Mouse (Mus musculus) liver, embryonic 13.5 days (tissue): ENCODE data around the gene Olfr976. TPM values are rescaled to one million over a fixed set of nuclear protein-coding genes. Genes with fewer than 3 reads are reported as not detected.
"Not testable (repeated sequence)": the region's sequence is repeated elsewhere in the genome, so short reads cannot be mapped to it uniquely, and the experiment has no call there.

Experiments
- ATAC-seq: fragments of 200-750 bp; cut with Nextera tagmentation; 2 replicates; pipeline ENCODE4 v1.8.0; 2017; ENCODE audit warnings: low read depth, mild to moderate bottlenecking, moderate number of reproducible peaks, moderate library complexity
- DNase-seq: peaks from one replicate; pipeline ENCODE4 v3.0.0; 2022
- H3K27ac ChIP-seq: fragments of 300-500 bp; sonication (generic); 2 replicates; pipeline ENCODE4 v1.5.1; 2015; ENCODE audit warnings: moderate library complexity, mild to moderate bottlenecking, inconsistent platforms
- H3K27me3 ChIP-seq: fragments of 300-500 bp; sonication (generic); 2 replicates; pipeline ENCODE4 v1.6.1; 2015; ENCODE audit warnings: mild to moderate bottlenecking, inconsistent platforms
- H3K36me3 ChIP-seq: fragments of 300-500 bp; sonication (generic); 2 replicates; pipeline ENCODE4 v1.6.1; 2015; ENCODE audit warnings: mild to moderate bottlenecking, inconsistent platforms
- H3K4me1 ChIP-seq: fragments of 300-500 bp; sonication (generic); replicated peaks from 2 replicates; pipeline ENCODE4 v1.6.1; 2015; ENCODE audit warnings: inconsistent platforms
- H3K4me2 ChIP-seq: fragments of 300-500 bp; sonication (generic); 2 replicates; pipeline ENCODE4 v1.6.1; 2015; ENCODE audit warnings: inconsistent platforms, mild to moderate bottlenecking, moderate library complexity
- H3K4me3 ChIP-seq: fragments of 300-500 bp; sonication (generic); replicated peaks from 2 replicates; pipeline ENCODE4 v1.5.1; 2015; ENCODE audit warnings: mild to moderate bottlenecking, inconsistent platforms
- H3K9ac ChIP-seq: fragments of 300-500 bp; sonication (generic); 2 replicates; pipeline ENCODE4 v1.6.1; 2015; ENCODE audit warnings: mild to moderate bottlenecking, inconsistent platforms
- H3K9me3 ChIP-seq: fragments of 300-500 bp; sonication (generic); replicated peaks from 2 replicates; pipeline ENCODE4 v1.6.1; 2016; ENCODE audit warnings: inconsistent platforms
- WGBS: fragments of 180-500 bp; shearing (Covaris S2); methylation state at CpG from one replicate; pipeline ENCODE4 v1.1.7; 2015; ENCODE audit not compliant: insufficient replicate concordance; 5-methylcytosine and 5-hydroxymethylcytosine counted together
- polyA plus RNA-seq: library from polyadenylated mRNA; unstranded; fragments of >200 nt; fragmentation: Nextera tagmentation; extraction: Ambion mirVana; gene quantifications from 2 replicates; pipeline ENCODE4 v1.2.1, GENCODE M21; 2015

Olfr976 gene
- polyA plus RNA-seq = not detected in 2 replicates

DNA sequence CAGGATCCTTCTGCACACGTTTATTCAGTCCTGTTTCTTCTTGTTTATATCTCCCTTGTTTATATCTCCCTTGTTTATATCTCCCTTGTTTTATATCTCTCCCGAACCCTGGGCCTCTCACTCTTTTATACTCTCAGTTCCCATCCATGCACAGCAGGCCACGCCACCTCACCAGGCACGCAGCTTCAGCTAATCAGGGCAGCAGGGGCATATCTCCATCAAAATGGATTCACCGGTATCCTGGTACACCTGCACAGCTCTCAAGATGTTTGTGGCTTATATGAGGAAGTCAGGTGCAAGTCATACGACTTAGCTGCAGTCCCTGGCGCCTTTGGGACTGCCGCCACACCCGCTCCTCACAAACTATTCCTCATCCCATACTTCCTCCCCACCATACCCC lies at the start of gene Olfr976:
Olfr976 (minus strand) TSS at position 101 of the 400 bp plus-strand sequence.
- H3K4me3 ChIP-seq, H3K9me3 ChIP-seq, H3K4me1 ChIP-seq, DNase-seq, H3K4me2 ChIP-seq, H3K9ac ChIP-seq, H3K27me3 ChIP-seq, ATAC-seq, H3K27ac ChIP-seq, H3K36me3 ChIP-seq: not testable (repeated sequence)
- WGBS = 70% methylated on average over 8 of the region's 9 CpGs

GRCm38 (mm10) chr9:40009482-40009881 lies 48.5 kb upstream of the Olfr976 start, which contains the start of gene Olfr980:
Olfr980 (minus strand) TSS chr9:40009582.
- H3K36me3 ChIP-seq = no peaks in the 10 kb centered on the region
- WGBS = 48% methylated on average over 1 of the region's 1 CpGs
- DNase-seq = no peak
- no peaks in the 10 kb centered on the region for H3K27me3 ChIP-seq
- H3K4me2 ChIP-seq = no peak within 1 kb of the TSS
- H3K27ac ChIP-seq = no peak within 1 kb of the TSS
- H3K9me3 ChIP-seq = no peaks in the 10 kb centered on the region
- H3K4me3 ChIP-seq = no peak within 1 kb of the TSS
- H3K4me1 ChIP-seq = no peaks in the 10 kb centered on the region
- ATAC-seq = no peak
- H3K9ac ChIP-seq = no peak within 1 kb of the TSS

DNA sequence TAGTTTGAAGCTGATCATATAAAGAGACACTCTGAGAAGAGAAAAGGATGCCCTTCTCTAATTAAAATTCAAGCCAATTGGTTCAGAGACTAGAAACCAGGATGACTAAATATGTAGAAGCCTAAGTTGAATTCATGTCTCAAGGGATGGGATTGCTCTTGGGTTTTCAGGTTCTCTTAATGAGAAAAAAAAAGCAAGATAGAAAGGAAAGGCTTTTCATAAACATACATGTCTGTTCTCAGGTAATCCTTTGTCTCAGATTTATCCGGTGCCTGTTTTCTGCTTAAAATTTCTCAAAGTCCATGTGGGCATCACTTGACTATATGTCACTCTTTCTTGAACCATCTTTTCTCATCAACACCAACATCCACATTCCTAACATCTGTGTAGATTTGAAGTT lies 42.4 kb upstream of the Olfr976 start, which contains the start of gene Olfr979:
Olfr979 (minus strand) TSS at position 101 of the 400 bp plus-strand sequence.
- no peaks in the 10 kb centered on the region for H3K4me1 ChIP-seq
- 67% methylated on average over 1 of the region's 1 CpGs for WGBS

GRCm38 (mm10) chr9:39991813-39992212 lies 30.9 kb upstream of the Olfr976 start, which contains the start of gene Olfr978:
Olfr978 (plus strand) TSS chr9:39992113.
- Histone ChIP-seq H3K4me3 (no peak within 1 kb of the TSS), H3K4me1 (no peaks in the 10 kb centered on the region), H3K27ac (no peak within 1 kb of the TSS), H3K27me3 (no peaks in the 10 kb centered on the region), H3K36me3 (no peaks in the 10 kb centered on the region), H3K4me2 (no peak within 1 kb of the TSS), H3K9ac (no peak within 1 kb of the TSS), H3K9me3 (no peaks in the 10 kb centered on the region)
- ATAC-seq (no peak), DNase-seq (no peak)
- WGBS = 57% methylated on average over 2 of the region's 2 CpGs

More for the DNA sequence above, 42.4 kb upstream of the Olfr976 start, which contains the start of gene Olfr979:
- no peak within 1 kb of the TSS for H3K4me3 ChIP-seq
- no peaks in the 10 kb centered on the region for H3K36me3 ChIP-seq
- no peak within 1 kb of the TSS for H3K9ac ChIP-seq
- no peaks in the 10 kb centered on the region for H3K27me3 ChIP-seq
- no peak for DNase-seq
- no peak within 1 kb of the TSS for H3K27ac ChIP-seq
- H3K4me2 ChIP-seq = no peak within 1 kb of the TSS
- ATAC-seq = no peak
- H3K9me3 ChIP-seq = no peaks in the 10 kb centered on the region

DNA sequence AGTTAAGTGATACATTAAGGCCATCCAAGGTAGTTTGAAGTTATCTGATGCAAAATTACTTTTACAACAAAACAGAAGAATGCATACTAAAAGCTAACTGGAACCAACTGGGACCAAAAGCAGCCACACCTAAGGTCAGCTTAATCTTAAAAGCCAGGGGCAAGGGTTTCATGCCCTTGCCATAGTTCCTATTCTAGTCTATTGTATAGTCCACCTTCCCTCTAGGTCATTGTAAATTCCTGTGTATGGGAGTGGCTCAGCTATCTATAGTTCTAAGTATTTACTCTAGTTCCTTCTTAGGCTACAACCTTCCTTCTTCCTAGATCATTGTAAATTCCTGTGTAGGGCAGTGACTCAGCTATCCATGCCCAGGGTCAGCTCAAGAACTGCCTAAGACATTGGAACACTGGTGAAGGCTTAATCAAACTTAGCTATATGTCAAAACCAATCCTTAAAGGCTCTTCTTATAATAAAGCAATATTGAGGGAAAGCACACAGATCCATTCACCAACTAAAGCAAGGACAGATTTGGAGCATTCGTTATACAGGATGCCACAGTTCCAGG lies 15.7 kb upstream of the Olfr976 start:
- not testable (repeated sequence) for ATAC-seq, DNase-seq
- 57% methylated on average over 1 of the region's 1 CpGs for WGBS

DNA sequence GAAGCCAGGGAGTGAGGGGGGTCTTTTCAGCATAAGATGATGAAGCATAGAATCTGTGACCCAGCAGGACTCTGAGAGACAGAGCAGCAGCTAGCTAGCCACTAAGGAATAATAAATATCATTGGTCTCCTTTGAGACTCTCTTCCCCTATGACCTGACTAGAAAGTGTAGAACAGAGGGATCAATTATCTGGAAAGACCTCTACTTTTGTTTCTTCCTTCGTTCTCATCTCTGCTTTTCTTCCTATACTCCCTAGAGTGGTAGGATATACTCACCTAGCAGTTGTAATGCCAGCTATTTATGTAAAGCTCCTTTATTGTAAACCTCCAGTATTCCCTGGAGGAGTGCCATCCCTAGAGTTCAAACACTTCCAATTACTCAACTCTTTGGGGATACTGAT lies 9.0 kb downstream of the Olfr976 start, which contains the start of gene Olfr975:
Olfr975 (minus strand) TSS at position 101 of the 400 bp plus-strand sequence.
- Histone ChIP-seq H3K36me3 (no peaks in the 10 kb centered on the region), H3K27ac (no peak within 1 kb of the TSS), H3K4me1 (no peaks in the 10 kb centered on the region), H3K27me3 (no peaks in the 10 kb centered on the region), H3K4me2 (no peak within 1 kb of the TSS), H3K9me3 (no peaks in the 10 kb centered on the region), H3K4me3 (no peak within 1 kb of the TSS), H3K9ac (no peak within 1 kb of the TSS)
- WGBS = 24% methylated on average over 1 of the region's 1 CpGs
- ATAC-seq (no peak), DNase-seq (no peak)

More for the DNA sequence above, 15.7 kb upstream of the Olfr976 start:
- not testable (repeated sequence) for H3K9me3 ChIP-seq, H3K4me3 ChIP-seq, H3K4me1 ChIP-seq, H3K36me3 ChIP-seq, H3K9ac ChIP-seq, H3K4me2 ChIP-seq, H3K27ac ChIP-seq, H3K27me3 ChIP-seq

GRCm38 (mm10) chr9:39937201-39937600 lies 23.7 kb downstream of the Olfr976 start, which contains the start of gene Olfr974:
Olfr974 (plus strand) TSS chr9:39937501.
- WGBS = 82% methylated on average over 1 of the region's 1 CpGs
- H3K27me3 ChIP-seq = no peaks in the 10 kb centered on the region
- H3K9me3 ChIP-seq = no peaks in the 10 kb centered on the region
- H3K36me3 ChIP-seq = no peaks in the 10 kb centered on the region
- DNase-seq (no peak), ATAC-seq (no peak)
- H3K4me1 ChIP-seq = no peaks in the 10 kb centered on the region
- H3K9ac ChIP-seq = no peak within 1 kb of the TSS
- H3K4me3 ChIP-seq = no peak within 1 kb of the TSS
- no peak within 1 kb of the TSS for H3K27ac ChIP-seq
- H3K4me2 ChIP-seq = no peak within 1 kb of the TSS

GRCm38 (mm10) chr9:39928837-39929236 lies 32.1 kb downstream of the Olfr976 start:
- not testable (repeated sequence) for DNase-seq, ATAC-seq, H3K4me2 ChIP-seq, H3K9me3 ChIP-seq, H3K36me3 ChIP-seq, H3K27ac ChIP-seq, H3K4me1 ChIP-seq, H3K9ac ChIP-seq, H3K4me3 ChIP-seq, H3K27me3 ChIP-seq
- WGBS = 35% methylated on average over 1 of the region's 1 CpGs

DNA sequence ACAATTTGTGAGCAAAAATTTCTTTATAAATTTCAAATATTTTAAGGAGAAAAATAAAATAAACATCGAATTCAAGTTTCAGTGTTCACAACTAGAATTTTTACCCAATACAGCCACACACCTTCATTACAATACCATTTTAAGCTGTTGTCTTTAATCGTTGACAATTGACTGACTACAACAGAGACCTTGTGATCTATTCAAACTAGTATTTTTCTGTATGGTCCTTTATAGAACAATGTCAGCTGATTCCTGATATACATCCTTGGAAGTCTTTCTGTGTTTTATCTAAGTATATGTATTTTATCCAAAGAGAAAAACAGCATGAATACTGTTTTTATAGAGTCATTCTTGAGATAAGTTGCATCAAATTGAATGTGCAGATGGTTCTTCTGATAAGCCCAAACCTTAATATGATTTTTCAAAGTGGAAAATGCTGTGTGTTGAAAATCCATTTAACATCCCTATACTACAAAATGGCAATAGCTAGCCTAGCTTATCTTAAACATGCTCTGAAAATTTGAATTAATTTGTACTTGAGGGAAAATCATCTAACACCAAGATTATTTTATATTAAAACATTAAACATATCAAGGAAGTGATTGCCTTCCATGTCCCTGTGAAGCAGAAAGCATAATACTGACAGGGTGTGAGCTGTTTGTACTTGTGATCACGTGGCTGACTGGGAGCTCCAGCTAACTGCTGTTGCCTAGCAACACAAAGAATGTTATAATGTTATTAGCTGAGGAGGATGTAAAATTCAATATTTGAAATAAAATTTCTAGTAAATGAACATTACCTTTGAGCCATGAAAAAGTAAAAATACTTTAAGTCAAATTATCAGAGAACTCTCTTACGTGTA lies 32.7 kb downstream of the Olfr976 start:
- H3K4me3 ChIP-seq, H3K36me3 ChIP-seq, ATAC-seq, H3K27me3 ChIP-seq, H3K9me3 ChIP-seq, H3K27ac ChIP-seq, H3K9ac ChIP-seq, H3K4me1 ChIP-seq, H3K4me2 ChIP-seq, DNase-seq: not testable (repeated sequence)
- WGBS = no CpG with 5 or more reads among the region's 4 CpGs

- no peak for ATAC-seq
These were observed 51.0 kb downstream of the Olfr976 start for GRCm38 (mm10) chr9:39909939-39910338.

GRCm38 (mm10) chr9:39907036-39907435 lies 53.9 kb downstream of the Olfr976 start, which contains the start of gene Olfr229:
Olfr229 (plus strand) TSS chr9:39907336.
- no peak within 1 kb of the TSS for H3K27ac ChIP-seq
- H3K4me2 ChIP-seq = no peak within 1 kb of the TSS
- ATAC-seq = no peak
- no peaks in the 10 kb centered on the region for H3K9me3 ChIP-seq
- DNase-seq = no peak
- no peaks in the 10 kb centered on the region for H3K36me3 ChIP-seq
- no peaks in the 10 kb centered on the region for H3K27me3 ChIP-seq
- H3K9ac ChIP-seq = no peak within 1 kb of the TSS
- H3K4me1 ChIP-seq = no peaks in the 10 kb centered on the region
- WGBS = 56% methylated on average over 2 of the region's 2 CpGs
- no peak within 1 kb of the TSS for H3K4me3 ChIP-seq

More at GRCm38 (mm10) chr9:39909939-39910338, 51.0 kb downstream of the Olfr976 start:
- DNase-seq = no peak
- Histone ChIP-seq H3K4me2 (no peak overlapping the region), H3K27me3 (no peaks in the 10 kb centered on the region), H3K9me3 (no peaks in the 10 kb centered on the region), H3K4me3 (no peak overlapping the region), H3K9ac (no peak overlapping the region), H3K4me1 (no peaks in the 10 kb centered on the region), H3K36me3 (no peaks in the 10 kb centered on the region), H3K27ac (no peak overlapping the region)
- WGBS = 42% methylated on average over 3 of the region's 3 CpGs
